Mouse (Mus musculus): Measurements from ENCODE around the gene Mecom.

DNA sequence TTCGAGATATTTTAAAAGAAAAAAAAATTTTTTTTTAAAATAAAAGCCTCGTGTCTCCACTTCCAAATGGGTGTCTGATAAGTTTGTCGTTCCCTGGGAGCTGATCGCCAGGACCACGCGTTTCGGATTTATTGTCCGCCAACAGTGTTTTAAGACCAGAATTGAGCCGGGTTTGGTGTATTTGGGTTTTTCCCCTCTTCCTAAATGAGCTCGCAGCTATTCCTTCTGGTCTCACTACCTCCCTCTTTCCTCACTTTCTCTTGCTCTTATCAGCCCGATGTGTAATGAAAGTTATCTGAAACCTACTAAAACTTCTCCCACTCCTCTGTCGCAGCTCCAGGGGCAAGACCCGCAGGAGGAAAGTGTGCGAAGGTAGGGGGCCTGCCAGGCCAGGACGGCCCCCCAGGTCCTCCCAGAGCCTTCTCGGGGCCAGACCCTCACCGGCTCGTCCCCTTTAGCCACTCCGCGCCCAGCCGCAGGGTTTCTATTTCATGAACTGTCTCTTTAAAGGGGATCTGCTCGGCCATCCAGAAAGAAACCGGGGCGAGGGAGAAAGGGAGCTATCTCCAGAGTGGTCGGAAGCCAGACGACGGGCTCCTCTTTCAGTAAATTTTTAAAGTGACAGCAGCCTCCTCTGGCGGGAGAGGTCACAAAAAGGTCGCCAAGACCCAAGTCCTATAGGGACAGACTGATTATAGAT lies 535.0 kb downstream of the Mecom start:
- TF ChIP-seq POLR2A (IDR thresholded peaks at IDR 0.05; ENCODE audit: borderline replicate concordance, extremely low read depth, insufficient read depth, insufficient read length, poor library complexity, severe bottlenecking) (no peak), CTCF (IDR thresholded peaks at IDR 0.05; ENCODE audit: borderline replicate concordance, extremely low read depth, insufficient read depth, insufficient read length) (no peak)

Measured in brain, embryonic 14.5 days (tissue).